Mouse (Mus musculus) thymus, adult 2 months (tissue): ENCODE results near the gene Cfap36. TPM values are rescaled to one million over a fixed set of nuclear protein-coding genes. Genes with fewer than 3 reads are reported as not detected.

Experiments
- DNase-seq: peaks from one replicate; pipeline ENCODE4 v3.0.0; 2021
- H3K27ac ChIP-seq: fragments of 200-500 bp; 2 replicates; pipeline ENCODE4 v1.5.1; 2012; ENCODE audit warnings: low read length, control low read depth; ENCODE audit not compliant: control insufficient read depth, insufficient read depth
- H3K27me3 ChIP-seq: fragments of 200-500 bp; 2 replicates; pipeline ENCODE4 v1.6.1; 2012; ENCODE audit warnings: mild to moderate bottlenecking, low read length, moderate library complexity, mixed read lengths; ENCODE audit not compliant: control insufficient read depth, insufficient read depth
- H3K36me3 ChIP-seq: fragments of 200-500 bp; 2 replicates; pipeline ENCODE4 v1.6.1; 2012; ENCODE audit warnings: mild to moderate bottlenecking, low read length, moderate library complexity; ENCODE audit not compliant: control insufficient read depth, insufficient read depth
- H3K4me1 ChIP-seq: fragments of 200-500 bp; replicated peaks from 2 replicates; pipeline ENCODE4 v1.6.1; 2012; ENCODE audit warnings: low read length; ENCODE audit not compliant: control insufficient read depth, insufficient read depth
- H3K4me3 ChIP-seq: fragments of 200-500 bp; 2 replicates; pipeline ENCODE4 v1.5.1; 2012; ENCODE audit warnings: mild to moderate bottlenecking, low read length, control low read depth, moderate library complexity; ENCODE audit not compliant: control insufficient read depth, insufficient read depth
- CTCF ChIP-seq: fragments of 200-500 bp; IDR thresholded peaks from 2 replicates; pipeline ENCODE4 v1.5.1; 2012; ENCODE audit warnings: mild to moderate bottlenecking, control low read depth, low read length, moderate library complexity, borderline replicate concordance; ENCODE audit not compliant: control insufficient read depth, poor library complexity, insufficient read depth; ENCODE audit errors: extremely low read depth
- POLR2A ChIP-seq: fragments of 200-500 bp; IDR thresholded peaks from 2 replicates; pipeline ENCODE4 v1.6.1; 2012; ENCODE audit warnings: mild to moderate bottlenecking, low read length, control low read depth, moderate library complexity; ENCODE audit not compliant: control insufficient read depth, poor library complexity, insufficient read depth; ENCODE audit errors: extremely low read depth
- WGBS: fragments of 180-500 bp; shearing (Covaris S2); methylation state at CpG from one replicate; pipeline ENCODE4 v1.1.7; 2018; 5-methylcytosine and 5-hydroxymethylcytosine counted together
- polyA plus RNA-seq: library from polyadenylated mRNA; depleted of rRNA; stranded (reverse); fragments of >200 nt; gene quantifications from 2 replicates; pipeline ENCODE4 v1.2.3, GENCODE M21; 2012

The Cfap36 gene
- polyA plus RNA-seq, 1 experiment, result 5.6 TPM

DNA sequence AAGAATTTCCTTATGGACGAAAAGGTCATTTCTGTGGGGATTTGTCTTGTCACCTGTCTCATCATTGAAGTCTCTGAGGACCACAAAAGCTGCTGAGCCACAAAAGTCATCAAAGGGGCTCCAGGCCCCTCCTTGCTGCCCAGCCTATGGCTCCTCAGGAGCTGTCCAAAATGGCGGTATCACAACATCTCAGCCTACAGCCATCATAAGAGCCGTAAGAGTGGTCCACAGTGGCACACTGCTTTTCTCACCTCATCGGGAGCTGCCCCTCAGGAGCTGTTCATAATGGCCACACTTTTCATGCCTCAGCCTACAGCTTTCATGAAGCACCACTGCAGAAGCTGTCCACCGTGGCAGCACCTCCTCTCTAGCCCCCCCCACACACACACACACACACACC, 1.2 kb upstream of the Cfap36 start:
- no peak for DNase-seq
- Histone ChIP-seq H3K4me3 (no peak overlapping the region), H3K4me1 (peaks cover 4% of the 10 kb centered on the region), H3K27ac (no peak overlapping the region), H3K36me3 (no peaks in the 10 kb centered on the region), H3K27me3 (no peaks in the 10 kb centered on the region)
- no peak for TF ChIP-seq CTCF
- TF ChIP-seq POLR2A, result no peak
- 97% methylated on average over 5 of the region's 5 CpGs for WGBS

DNA sequence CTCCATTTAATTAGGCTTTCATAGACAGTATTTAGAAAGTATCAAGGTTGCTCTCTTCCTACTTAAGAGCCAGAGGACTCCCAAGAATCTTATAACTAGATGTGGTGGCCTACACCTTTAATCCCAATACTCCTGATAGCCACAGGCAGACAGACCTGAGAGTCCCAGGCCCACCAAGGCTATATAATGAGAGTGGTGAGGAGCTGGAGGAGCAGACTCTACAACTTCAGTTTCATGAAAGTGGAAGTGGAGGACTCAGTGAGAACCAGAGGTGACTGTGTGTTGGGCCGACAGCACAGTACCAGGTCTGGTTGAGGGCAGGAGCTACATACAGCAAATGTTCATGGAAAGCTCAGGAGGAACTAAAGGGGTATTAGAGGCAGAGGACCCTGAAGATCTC, 516 bp upstream of the Cfap36 start:
- Histone ChIP-seq H3K36me3 (no peaks in the 10 kb centered on the region), H3K27ac (no peak overlapping the region), H3K4me1 (peaks cover 4% of the 10 kb centered on the region), H3K27me3 (no peaks in the 10 kb centered on the region), H3K4me3 (no peak overlapping the region)
- TF ChIP-seq CTCF, result no peak
- TF ChIP-seq POLR2A, result no peak
- 100% methylated on average over 1 of the region's 1 CpGs for WGBS
- no peak for DNase-seq

DNA sequence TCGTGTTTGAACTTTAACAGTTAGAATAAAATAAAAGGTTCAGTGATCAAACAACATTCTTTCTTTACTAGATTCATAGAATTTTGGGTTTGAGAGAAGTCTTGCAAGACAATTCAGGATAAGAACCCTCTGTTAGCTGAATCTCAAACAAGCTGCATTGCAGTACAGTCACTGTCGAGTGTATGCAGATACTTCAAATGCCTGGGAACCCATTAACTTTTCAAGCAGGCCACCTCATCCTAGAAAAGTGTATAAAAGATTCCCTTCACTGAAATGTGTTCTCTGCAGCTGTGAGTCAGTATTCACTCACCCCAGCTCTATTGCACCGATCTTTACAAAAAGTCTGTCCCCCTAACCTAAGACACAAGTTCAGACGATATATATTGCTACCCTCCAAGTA, 1.2 kb downstream of the Cfap36 start:
- Histone ChIP-seq H3K36me3 (0 out of 2 replicates have a peak, but pooled peaks cover 5% of the 10 kb centered on the region), H3K27me3 (no peaks in the 10 kb centered on the region), H3K27ac (no peak overlapping the region), H3K4me3 (no peak overlapping the region), H3K4me1 (peaks cover 4% of the 10 kb centered on the region)
- no peak for TF ChIP-seq CTCF
- no peak for TF ChIP-seq POLR2A
- WGBS, result 71% methylated on average over 4 of the region's 4 CpGs
- no peak for DNase-seq

GRCm38 (mm10) chr11:29241961-29242360, 5.2 kb downstream of the Cfap36 start:
- WGBS, result 95% methylated on average over 4 of the region's 4 CpGs

DNA sequence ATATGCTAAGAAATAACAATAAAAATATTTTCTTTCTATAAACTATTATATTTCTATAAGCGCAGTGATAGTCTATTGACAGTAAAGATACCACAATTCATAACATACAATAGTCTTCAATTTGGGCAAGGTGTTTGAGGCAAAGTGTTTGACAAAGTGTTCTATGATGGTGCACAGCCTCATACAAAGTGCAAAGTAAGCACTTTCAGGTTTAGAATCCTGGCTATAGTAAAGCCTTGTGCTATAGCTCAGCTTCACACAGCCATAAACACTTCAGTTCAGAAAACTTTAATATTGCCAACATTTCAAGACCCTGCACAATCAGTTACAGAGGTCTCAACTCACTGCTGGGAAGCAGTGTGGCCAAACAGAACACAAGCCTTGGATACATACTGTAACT, 7.9 kb downstream of the Cfap36 start:
- H3K27me3 ChIP-seq, result no peaks in the 10 kb centered on the region
- no peaks in the 10 kb centered on the region for H3K4me1 ChIP-seq
- no peak for TF ChIP-seq POLR2A
- no peak for TF ChIP-seq CTCF
- H3K36me3 ChIP-seq, result 0 out of 2 replicates have a peak, but pooled peaks cover 8% of the 10 kb centered on the region
- no peak for DNase-seq
- WGBS, result 98% methylated on average over 1 of the region's 1 CpGs
- H3K4me3 ChIP-seq, result no peak overlapping the region
- H3K27ac ChIP-seq, result no peak overlapping the region

More at GRCm38 (mm10) chr11:29241961-29242360, 5.2 kb downstream of the Cfap36 start:
- no peak for DNase-seq
- no peak overlapping the region for H3K4me3 ChIP-seq
- TF ChIP-seq POLR2A (no peak), CTCF (no peak)
- H3K4me1 ChIP-seq, result peaks cover 4% of the 10 kb centered on the region
- H3K27ac ChIP-seq, result no peak overlapping the region
- 0 out of 2 replicates have a peak, but pooled peaks cover 5% of the 10 kb centered on the region for H3K36me3 ChIP-seq
- H3K27me3 ChIP-seq, result no peaks in the 10 kb centered on the region

- TF ChIP-seq CTCF (no peak), POLR2A (no peak)
- H3K36me3 ChIP-seq, result 0 out of 2 replicates have a peak, but pooled peaks cover 8% of the 10 kb centered on the region
- no peak overlapping the region for H3K27ac ChIP-seq
- DNase-seq, result no peak
- no peak overlapping the region for H3K4me3 ChIP-seq
- H3K27me3 ChIP-seq, result no peaks in the 10 kb centered on the region
- H3K4me1 ChIP-seq, result no peaks in the 10 kb centered on the region
- WGBS, result 94% methylated on average over 3 of the region's 3 CpGs
These were observed 8.7 kb downstream of the Cfap36 start for GRCm38 (mm10) chr11:29238551-29238950.

GRCm38 (mm10) chr11:29238047-29238446, 9.2 kb downstream of the Cfap36 start:
- TF ChIP-seq POLR2A, result no peak
- no peak for TF ChIP-seq CTCF
- Histone ChIP-seq H3K4me3 (no peak overlapping the region), H3K27ac (no peak overlapping the region)

More at GRCm38 (mm10) chr11:29238047-29238446, 9.2 kb downstream of the Cfap36 start:
- DNase-seq, result no peak
- Histone ChIP-seq H3K4me1 (no peaks in the 10 kb centered on the region), H3K36me3 (0 out of 2 replicates have a peak, but pooled peaks cover 12% of the 10 kb centered on the region), H3K27me3 (no peaks in the 10 kb centered on the region)
